Mouse (Mus musculus) forebrain, embryonic 10.5 days (tissue): ENCODE measurements around the gene Slc45a3. TPM values are rescaled to one million over a fixed set of nuclear protein-coding genes. Genes with fewer than 3 reads are reported as not detected.

Experiments used
- DNase-seq: peaks from one replicate; pipeline ENCODE4 v3.0.0-alpha.2; 2017; ENCODE audit warnings: low spot score; ENCODE audit errors: extremely low spot score
- H3K27ac ChIP-seq: fragments of 300-500 bp; sonication (generic); 2 replicates; pipeline ENCODE4 v1.5.1; 2016; ENCODE audit warnings: mild to moderate bottlenecking
- H3K27me3 ChIP-seq: fragments of 300-500 bp; sonication (generic); 2 replicates; pipeline ENCODE4 v1.6.1; 2016; ENCODE audit warnings: mild to moderate bottlenecking; ENCODE audit not compliant: poor library complexity, severe bottlenecking
- H3K36me3 ChIP-seq: fragments of 300-500 bp; sonication (generic); replicated peaks from 2 replicates; pipeline ENCODE4 v1.6.1; 2016; ENCODE audit warnings: mild to moderate bottlenecking, moderate library complexity
- H3K4me1 ChIP-seq: fragments of 300-500 bp; sonication (generic); 2 replicates; pipeline ENCODE4 v1.6.1; 2016
- H3K4me3 ChIP-seq: fragments of 300-500 bp; sonication (generic); 2 replicates; pipeline ENCODE4 v1.5.1; 2016; ENCODE audit warnings: mild to moderate bottlenecking, moderate library complexity
- H3K9me3 ChIP-seq: fragments of 300-500 bp; sonication (generic); 2 replicates; pipeline ENCODE4 v1.6.1; 2016; ENCODE audit warnings: mild to moderate bottlenecking, moderate library complexity
- WGBS: fragments of 180-500 bp; shearing (Covaris S2); methylation state at CpG from one replicate; pipeline ENCODE4 v1.1.7; 2016; 5-methylcytosine and 5-hydroxymethylcytosine counted together
- polyA plus RNA-seq: library from polyadenylated mRNA; unstranded; fragments of >200 nt; fragmentation: Nextera tagmentation; extraction: Ambion mirVana; gene quantifications from 2 replicates; pipeline ENCODE4 v1.2.1, GENCODE M21; 2016

Gene Slc45a3
- polyA plus RNA-seq, 1 experiment from 2014 or later = 9.0 TPM

DNA sequence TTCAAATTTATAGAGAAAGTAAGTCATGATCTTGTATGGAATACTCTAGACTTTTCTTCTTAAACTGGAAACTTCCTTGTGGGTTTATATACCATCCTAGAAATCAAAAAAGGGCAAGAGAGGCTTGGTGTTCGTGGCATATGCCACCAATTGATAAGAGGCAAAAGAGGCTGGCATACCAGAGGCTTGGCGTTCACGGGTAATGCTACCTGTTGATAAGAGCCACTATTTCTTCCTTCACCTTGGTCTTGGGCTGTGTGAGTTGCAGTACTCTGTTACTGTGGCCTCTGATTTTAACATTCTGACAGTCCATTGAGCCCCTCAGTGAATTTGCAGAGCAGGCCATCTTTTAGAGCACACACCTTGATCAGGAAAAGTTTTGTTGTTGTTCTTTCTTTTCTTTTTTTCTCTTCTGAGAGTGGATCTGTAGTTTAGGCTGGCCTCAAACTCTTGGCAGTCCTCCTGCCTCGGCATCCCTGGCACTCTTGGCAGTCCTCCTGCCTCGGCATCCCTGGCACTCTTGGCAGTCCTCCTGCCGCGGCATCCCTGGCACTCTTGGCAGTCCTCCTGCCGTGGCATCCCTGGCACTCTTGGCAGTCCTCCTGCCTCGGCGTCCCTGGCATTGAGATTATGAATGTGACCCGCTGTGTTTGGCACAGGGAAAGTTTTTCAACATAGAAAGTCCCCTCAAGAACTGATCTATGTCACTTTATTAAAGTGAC lies 64.3 kb downstream of the Slc45a3 start:
- no peaks in the 10 kb centered on the region for H3K9me3 ChIP-seq
- H3K27me3 ChIP-seq = no peaks in the 10 kb centered on the region
- no peak overlapping the region for H3K4me3 ChIP-seq
- peaks cover 90% of the 10 kb centered on the region for H3K36me3 ChIP-seq
- no peak for DNase-seq
- no peak overlapping the region for H3K27ac ChIP-seq
- 95% methylated on average over 11 of the region's 11 CpGs for WGBS
- H3K4me1 ChIP-seq = no peaks in the 10 kb centered on the region

DNA sequence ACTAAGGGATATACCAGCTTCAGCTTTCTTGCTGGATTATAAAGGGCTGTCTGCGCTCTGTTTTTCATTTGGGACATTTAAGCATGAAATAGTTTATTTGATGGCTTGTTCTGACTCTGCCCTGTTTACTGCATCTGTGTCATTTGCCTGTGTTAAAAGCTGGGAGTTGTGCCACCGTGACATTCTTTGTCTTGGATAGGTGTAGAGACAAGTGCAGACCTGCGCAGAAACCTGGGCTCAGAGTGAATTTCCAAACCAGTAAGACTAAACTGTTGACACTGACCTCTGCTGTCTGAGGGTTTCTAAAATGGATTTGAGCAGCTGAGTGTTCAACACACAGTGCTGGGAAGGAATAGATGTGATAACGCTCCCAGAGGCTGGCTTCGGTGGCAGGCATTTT lies 65.2 kb downstream of the Slc45a3 start:
- 96% methylated on average over 5 of the region's 5 CpGs for WGBS
- H3K4me1 ChIP-seq = no peaks in the 10 kb centered on the region
- no peaks in the 10 kb centered on the region for H3K9me3 ChIP-seq
- H3K27me3 ChIP-seq = no peaks in the 10 kb centered on the region
- no peak overlapping the region for H3K4me3 ChIP-seq
- peaks cover 90% of the 10 kb centered on the region for H3K36me3 ChIP-seq
- H3K27ac ChIP-seq = no peak overlapping the region
- no peak for DNase-seq

DNA sequence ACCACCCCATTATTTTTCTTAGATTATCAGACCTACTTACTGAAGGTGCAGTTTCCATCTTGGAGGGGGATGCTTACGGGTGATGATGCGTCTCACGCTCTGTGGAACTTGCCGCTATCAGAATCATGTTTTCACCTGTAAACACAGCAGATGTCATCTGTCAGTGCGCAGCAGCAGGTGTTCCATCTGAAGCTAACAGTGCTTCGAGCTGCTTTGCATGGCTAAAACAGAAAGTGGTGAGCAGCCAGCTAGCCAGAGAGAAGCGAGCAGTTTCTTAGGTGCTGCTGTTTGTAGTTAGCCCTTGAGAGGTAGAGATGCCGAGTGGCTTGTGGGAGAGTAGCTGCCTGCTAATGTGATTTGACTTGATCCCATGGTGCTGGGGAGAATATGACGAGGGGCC lies 65.6 kb downstream of the Slc45a3 start:
- Histone ChIP-seq H3K27ac (no peak overlapping the region), H3K4me1 (no peaks in the 10 kb centered on the region), H3K9me3 (no peaks in the 10 kb centered on the region), H3K36me3 (peaks cover 90% of the 10 kb centered on the region), H3K27me3 (no peaks in the 10 kb centered on the region), H3K4me3 (no peak overlapping the region)
- WGBS = 92% methylated on average over 9 of the region's 9 CpGs
- DNase-seq = no peak

DNA sequence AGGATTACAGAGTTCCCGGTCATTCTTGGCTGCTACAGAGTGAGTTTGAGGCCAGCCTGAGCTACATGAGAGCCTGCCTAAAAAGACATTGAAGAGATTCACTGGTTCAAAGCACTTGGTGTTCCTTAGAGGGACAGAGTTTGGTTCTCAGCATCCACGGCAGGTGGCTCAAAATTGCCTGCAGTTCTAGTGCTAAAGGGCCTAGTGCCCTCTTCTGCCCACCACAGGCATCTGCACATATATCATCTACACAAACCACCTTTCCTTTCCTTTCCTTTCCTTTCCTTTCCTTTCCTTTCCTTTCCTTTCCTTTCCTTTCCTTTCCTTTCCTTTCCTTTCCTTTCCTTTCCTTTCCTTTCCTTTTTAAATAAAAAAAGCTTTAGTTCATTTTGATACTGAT lies 67.8 kb downstream of the Slc45a3 start:
- H3K27ac ChIP-seq = no peak overlapping the region
- 64% methylated on average over 2 of the region's 2 CpGs for WGBS
- peaks cover 87% of the 10 kb centered on the region for H3K36me3 ChIP-seq
- H3K4me1 ChIP-seq = no peaks in the 10 kb centered on the region
- no peak overlapping the region for H3K4me3 ChIP-seq
- DNase-seq = no peak
- H3K9me3 ChIP-seq = no peaks in the 10 kb centered on the region
- H3K27me3 ChIP-seq = no peaks in the 10 kb centered on the region

DNA sequence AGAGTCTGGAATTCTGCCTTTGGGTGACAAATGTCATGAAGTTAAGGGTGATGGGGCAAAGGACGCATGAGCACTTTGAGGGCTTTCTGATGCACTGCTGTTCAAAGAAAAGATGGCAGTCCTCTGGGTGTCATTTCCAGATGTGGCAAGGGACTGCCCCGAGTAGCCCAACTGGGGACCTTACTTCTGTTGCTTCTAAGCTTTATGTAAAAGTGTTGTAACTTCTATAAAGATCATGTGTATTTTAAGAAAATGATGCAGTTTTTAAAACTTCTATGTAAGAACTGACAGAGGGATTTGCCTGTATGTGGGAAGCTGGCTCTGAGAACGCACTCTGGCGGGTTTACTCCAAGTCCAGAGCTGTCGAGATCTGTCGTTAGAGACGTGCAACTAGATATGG lies 69.4 kb downstream of the Slc45a3 start:
- DNase-seq = no peak
- 91% methylated on average over 7 of the region's 7 CpGs for WGBS
- Histone ChIP-seq H3K27ac (no peak overlapping the region), H3K9me3 (no peaks in the 10 kb centered on the region), H3K4me3 (no peak overlapping the region), H3K36me3 (peaks cover 74% of the 10 kb centered on the region), H3K4me1 (no peaks in the 10 kb centered on the region), H3K27me3 (no peaks in the 10 kb centered on the region)

Other genes starting within 250 kb of the Slc45a3 start
- gene Slc26a9, start 218.9 kb upstream of the Slc45a3 start, polyA plus RNA-seq = not detected in 2 replicates
- 1.5 TPM in 2 replicates for gene Pm20d1, start 165.6 kb upstream of the Slc45a3 start, polyA plus RNA-seq
- gene Slc41a1, start 135.5 kb upstream of the Slc45a3 start, polyA plus RNA-seq = 11.2 and 11.3 TPM in 2 replicates
- 9.2 and 10.4 TPM in 2 replicates for gene Rab29, start 95.7 kb upstream of the Slc45a3 start, polyA plus RNA-seq
- 120 and 122 TPM in 2 replicates for gene Nucks1, start 52.4 kb upstream of the Slc45a3 start, polyA plus RNA-seq
- gene Elk4, start 44.6 kb downstream of the Slc45a3 start, polyA plus RNA-seq = 12.0 and 13.8 TPM in 2 replicates
- gene Mfsd4a, start 105.1 kb downstream of the Slc45a3 start, polyA plus RNA-seq = 11.1 and 13.0 TPM in 2 replicates
- 1.4 and 1.5 TPM in 2 replicates for gene Cdk18, start 176.7 kb downstream of the Slc45a3 start, polyA plus RNA-seq
- 4.1 and 4.2 TPM in 2 replicates for gene Lemd1, start 228.5 kb downstream of the Slc45a3 start, polyA plus RNA-seq
- 1.8 and 3.3 TPM in 2 replicates for gene AC124108.1, start 228.5 kb downstream of the Slc45a3 start, polyA plus RNA-seq